Mouse (Mus musculus) cerebellum, adult 11-12 months (tissue): ENCODE measurements around the gene Wnt7b.
A peak's percentile ranks its signal among the peaks of the same experiment; 100 is the strongest.

Source experiments
- DNase-seq: peaks from one replicate; pipeline ENCODE4 v3.0.0; 2022

The Wnt7b gene

DNA sequence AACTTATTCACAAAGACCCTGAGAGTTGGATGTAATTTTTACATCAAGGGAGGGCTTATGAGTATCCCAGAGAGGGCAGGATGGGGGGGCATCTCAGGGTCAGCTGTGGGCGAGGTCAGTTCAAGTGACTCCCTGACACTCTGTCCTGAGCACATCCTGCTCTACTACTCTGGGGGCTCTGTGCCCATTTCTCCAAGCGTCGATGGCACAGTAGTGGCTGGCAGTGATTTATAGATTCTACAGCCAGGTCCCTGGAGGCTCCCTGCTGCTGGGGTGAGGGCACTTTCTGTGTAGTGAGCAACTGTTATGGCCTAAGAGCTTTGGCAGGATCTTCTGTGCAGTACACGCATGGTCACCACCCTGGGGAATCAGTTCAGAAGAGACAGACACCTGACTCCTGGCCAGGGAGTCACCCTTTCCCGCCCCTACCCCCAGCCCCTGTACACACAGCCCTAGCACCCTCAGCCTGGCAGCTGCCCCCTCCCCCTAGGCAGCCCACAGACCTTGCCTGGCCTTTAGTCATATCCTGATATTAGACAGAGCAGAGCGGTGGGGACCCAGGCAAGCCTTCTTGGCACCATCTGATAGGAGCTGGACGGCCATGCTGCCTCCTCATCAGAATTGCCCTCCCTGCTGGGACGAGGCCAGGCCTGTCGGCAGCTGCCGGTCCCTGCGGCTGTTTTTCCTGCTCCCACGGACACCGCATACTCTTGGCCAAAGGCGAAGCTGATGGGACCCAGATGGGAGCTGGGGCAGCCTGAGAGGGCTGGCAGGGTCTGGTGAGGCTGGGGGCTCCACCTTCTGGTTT is 77.0 kb downstream of the Wnt7b start:
- peak; percentile 15 for DNase-seq

DNA sequence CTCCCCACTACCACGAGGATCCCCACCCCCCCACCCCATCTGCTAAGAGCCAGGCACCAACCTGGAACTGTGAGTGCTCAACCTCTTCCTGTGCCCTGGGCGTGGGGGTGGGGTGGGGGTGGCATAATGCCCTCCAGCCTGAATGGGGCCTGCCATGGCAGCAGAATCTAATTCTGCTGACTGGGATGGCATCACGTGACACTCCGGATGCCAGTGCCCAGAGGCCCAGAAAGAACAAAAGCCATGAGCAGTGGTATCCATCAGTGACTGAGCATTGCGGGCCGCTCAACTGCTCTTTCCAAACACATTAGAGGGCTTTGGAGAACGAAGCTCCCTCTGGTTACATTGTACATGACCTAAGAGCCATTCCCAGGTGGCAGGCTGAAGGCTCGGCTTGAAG is 79.1 kb downstream of the Wnt7b start, which contains the start of gene 7530416G11Rik:
Gene 7530416G11Rik (minus strand): TSS at position 101 of the 400 bp plus-strand sequence.
- DNase-seq: no peak

DNA sequence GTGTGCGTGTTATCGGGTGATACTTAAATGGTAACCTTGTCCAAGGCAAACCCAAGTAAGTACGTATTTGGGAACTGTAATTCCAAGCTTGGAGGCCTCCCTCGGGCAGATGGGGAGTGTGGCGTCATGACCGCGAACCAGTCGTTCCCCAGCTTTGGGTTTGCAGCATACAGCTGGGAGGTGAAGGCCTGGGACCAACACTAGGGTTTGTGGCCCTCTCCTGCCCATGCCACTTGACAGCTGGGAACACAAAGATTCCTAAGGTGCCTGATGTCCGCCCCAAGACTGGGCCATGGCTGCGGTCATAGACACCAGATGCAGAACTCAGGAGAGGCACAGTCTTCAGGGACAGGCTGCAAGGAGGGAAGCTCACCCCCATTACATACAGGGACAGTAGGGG is 82.0 kb downstream of the Wnt7b start:
- no peak for DNase-seq

DNA sequence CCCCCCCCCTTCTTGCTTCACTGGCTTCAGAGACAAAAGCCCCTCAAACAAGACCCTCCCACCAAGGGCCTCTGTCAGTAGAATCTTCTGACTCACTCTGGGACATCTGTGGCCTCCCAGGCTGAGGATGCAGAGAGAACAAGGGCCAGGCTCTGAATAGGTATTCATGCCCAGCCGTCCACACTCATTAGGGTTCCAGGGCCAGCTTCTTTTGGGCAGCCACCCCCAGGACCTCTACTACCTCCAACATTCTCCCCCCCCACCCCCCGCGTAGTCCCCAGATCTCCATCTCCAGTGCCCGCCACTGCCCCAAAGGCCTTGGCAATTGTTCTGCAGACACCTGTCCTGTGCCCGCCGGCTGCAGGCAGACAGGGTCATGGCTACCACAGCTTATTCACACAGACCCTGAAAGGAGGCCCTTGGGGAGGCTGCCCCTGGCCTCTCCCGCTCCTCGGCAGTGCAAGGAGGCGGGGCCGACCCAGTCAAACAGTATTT is 84.2 kb downstream of the Wnt7b start:
- no peak for DNase-seq

DNA sequence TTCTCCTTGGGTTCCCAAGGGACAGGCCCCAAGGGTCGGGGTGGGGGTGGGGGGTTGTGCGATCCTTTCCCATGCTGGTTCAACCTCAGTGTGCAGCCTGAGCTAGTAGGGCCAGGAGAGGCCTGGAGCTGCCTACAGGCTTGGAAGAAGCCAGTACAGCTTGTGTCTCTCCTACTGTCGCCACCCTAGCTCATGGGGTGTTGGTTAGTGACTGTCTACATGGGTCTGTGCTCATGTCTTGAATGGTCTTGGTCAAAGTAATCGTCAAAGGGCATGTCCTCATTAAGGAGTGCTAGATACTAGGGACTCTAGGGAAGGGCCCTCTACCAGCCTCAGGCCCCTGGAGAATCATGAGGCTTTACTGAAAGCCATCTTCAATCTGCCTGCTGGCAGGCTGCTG is 84.7 kb downstream of the Wnt7b start:
- no peak for DNase-seq

DNA sequence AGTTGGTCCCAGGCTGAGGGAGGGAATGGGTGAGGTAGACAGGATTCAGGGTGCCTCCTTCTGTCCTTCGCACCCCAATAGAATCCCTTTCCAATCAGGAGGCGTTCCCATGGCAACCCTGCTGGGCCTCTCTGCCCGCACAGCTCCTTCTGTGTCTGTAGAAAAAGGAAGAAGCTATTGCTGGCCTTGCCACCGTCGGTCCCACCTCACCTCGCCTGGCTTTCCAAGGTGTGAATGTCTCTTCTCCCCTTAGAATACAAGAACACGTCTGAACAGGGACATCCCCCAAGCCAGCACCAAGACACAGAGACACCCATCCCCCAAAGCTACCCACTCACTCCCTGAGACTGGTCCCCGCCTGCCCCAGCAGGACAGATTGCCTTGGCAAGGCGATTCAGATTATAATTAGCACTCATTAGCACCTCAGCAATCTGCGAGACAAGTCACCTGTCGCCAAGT is 88.1 kb downstream of the Wnt7b start:
- DNase-seq: peak; percentile 21

DNA sequence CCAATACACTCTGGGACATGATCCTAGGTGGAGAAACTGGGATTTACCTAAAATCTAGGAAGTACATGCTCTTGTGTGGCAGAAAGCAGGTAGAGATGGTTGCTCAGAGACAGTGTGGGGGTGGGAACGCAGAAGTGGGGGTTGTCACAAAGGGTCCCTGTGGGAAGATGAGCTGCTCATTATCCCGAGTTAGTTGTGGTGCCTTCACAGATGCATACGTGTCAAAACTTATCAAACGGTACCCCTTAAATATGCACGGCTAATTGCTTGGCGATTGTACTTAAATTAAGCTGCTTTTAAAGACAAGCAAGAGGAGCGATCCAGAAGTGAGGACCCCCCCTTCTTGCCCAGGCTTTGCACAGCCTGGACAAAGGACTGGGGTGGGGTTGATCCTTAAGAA is 92.5 kb downstream of the Wnt7b start:
- no peak for DNase-seq

DNA sequence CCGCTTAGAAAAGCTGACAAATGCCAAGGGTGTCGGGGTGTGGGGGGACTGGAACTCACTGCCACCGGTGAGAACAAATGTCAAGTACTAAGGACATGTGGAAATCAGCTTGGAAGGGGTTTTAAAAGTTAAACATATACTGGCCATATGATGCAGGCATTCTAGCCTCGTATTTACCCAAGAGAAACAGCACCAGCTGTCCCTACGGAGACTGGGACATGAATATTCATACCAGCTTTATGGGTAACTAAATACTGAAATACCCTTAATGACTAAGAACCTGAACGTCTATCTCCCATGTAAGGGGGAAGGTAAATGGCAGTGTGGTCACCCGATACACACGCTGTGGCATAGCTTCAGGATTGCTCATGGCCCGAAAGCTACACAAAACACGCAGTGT is 93.4 kb downstream of the Wnt7b start:
- no peak for DNase-seq
